Mouse (Mus musculus) myocyte (in vitro differentiated cells): Measurements from ENCODE around the gene Por. TPM values are rescaled to one million over a fixed set of nuclear protein-coding genes. Genes with fewer than 3 reads are reported as not detected.

Source experiments
- H3K27me3 ChIP-seq: one replicate; pipeline ENCODE4 v1.6.1; 2011; ENCODE audit not compliant: control insufficient read depth, insufficient read depth, insufficient read length
- H3K36me3 ChIP-seq: one replicate; pipeline ENCODE4 v1.6.1; 2011; ENCODE audit not compliant: control insufficient read depth, insufficient read depth
- H3K4me2 ChIP-seq: one replicate; pipeline ENCODE4 v1.6.1; 2011; ENCODE audit warnings: low read depth, control low read depth
- H3K4me3 ChIP-seq: one replicate; pipeline ENCODE4 v1.5.1; 2011; ENCODE audit warnings: mild to moderate bottlenecking, control low read depth, moderate library complexity
- H3K79me2 ChIP-seq: one replicate; pipeline ENCODE4 v1.6.1; 2011; ENCODE audit not compliant: control insufficient read depth, insufficient read depth
- H3ac ChIP-seq: one replicate; pipeline ENCODE4 v1.6.1; 2011; ENCODE audit not compliant: control insufficient read depth, insufficient read length
- CEBPB ChIP-seq: IDR thresholded peaks from 2 replicates; pipeline ENCODE4 v1.6.1; 2011; ENCODE audit warnings: mild to moderate bottlenecking, moderate library complexity; ENCODE audit not compliant: poor library complexity, insufficient read depth, severe bottlenecking
- E2F4 ChIP-seq: IDR thresholded peaks from one replicate; pipeline ENCODE4 v1.6.1; 2011; ENCODE audit warnings: mild to moderate bottlenecking, control low read depth, moderate library complexity; ENCODE audit not compliant: insufficient read depth
- MAX ChIP-seq: IDR thresholded peaks from one replicate; pipeline ENCODE4 v1.6.1; 2011; ENCODE audit warnings: low read depth, mild to moderate bottlenecking, control low read depth
- MYOD1 ChIP-seq, 3 experiments: IDR thresholded peaks; one replicate each; pipeline ENCODE4 v1.6.1; 2011; ENCODE audit warnings: control low read depth in 2 of 3, low read depth in 2 of 3, mild to moderate bottlenecking in 2 of 3, moderate library complexity in 1 of 3; ENCODE audit not compliant: insufficient read length in 2 of 3, control insufficient read depth in 1 of 3
- MYOG ChIP-seq, 3 experiments: IDR thresholded peaks; one replicate each; pipeline ENCODE4 v1.6.1; 2011; ENCODE audit warnings: control low read depth in 2 of 3, low read depth in 2 of 3, mild to moderate bottlenecking in 2 of 3; ENCODE audit not compliant: insufficient read length in 2 of 3, control insufficient read depth in 1 of 3, insufficient read depth in 1 of 3
- POLR2A ChIP-seq: IDR thresholded peaks from one replicate; pipeline ENCODE4 v1.6.1; 2011; ENCODE audit warnings: low read depth, mild to moderate bottlenecking, control low read depth, moderate library complexity; ENCODE audit not compliant: insufficient read length
- POLR2AphosphoS2 ChIP-seq: IDR thresholded peaks from one replicate; pipeline ENCODE4 v1.6.1; 2011; ENCODE audit warnings: low read depth, control low read depth; ENCODE audit not compliant: insufficient read length
- REST ChIP-seq: IDR thresholded peaks from one replicate; pipeline ENCODE4 v1.6.1; 2011; ENCODE audit warnings: mild to moderate bottlenecking, control low read depth, moderate library complexity; ENCODE audit not compliant: insufficient read depth, insufficient read length
- SRF ChIP-seq: IDR thresholded peaks from one replicate; pipeline ENCODE4 v1.6.1; 2011; ENCODE audit warnings: low read depth; ENCODE audit not compliant: control insufficient read depth, insufficient read length
- TCF12 ChIP-seq: IDR thresholded peaks from one replicate; pipeline ENCODE4 v1.6.1; 2011; ENCODE audit warnings: mild to moderate bottlenecking, control low read depth; ENCODE audit not compliant: poor library complexity, insufficient read depth, severe bottlenecking
- TCF3 ChIP-seq: IDR thresholded peaks from one replicate; pipeline ENCODE4 v1.6.1; 2011; ENCODE audit warnings: low read depth, control low read depth; ENCODE audit not compliant: insufficient read length
- USF1 ChIP-seq: IDR thresholded peaks from one replicate; pipeline ENCODE4 v1.6.1; 2011; ENCODE audit warnings: low read depth, mild to moderate bottlenecking, control low read depth, moderate library complexity
- polyA plus RNA-seq: library from polyadenylated mRNA; unstranded; fragments of >200 nt; fragmentation: generic; extraction: Trizol; gene quantifications from one replicate; pipeline ENCODE4 v1.2.1, GENCODE M21; 2012; ENCODE audit warnings: missing spikeins

Por gene
- 90.6 TPM for polyA plus RNA-seq

DNA sequence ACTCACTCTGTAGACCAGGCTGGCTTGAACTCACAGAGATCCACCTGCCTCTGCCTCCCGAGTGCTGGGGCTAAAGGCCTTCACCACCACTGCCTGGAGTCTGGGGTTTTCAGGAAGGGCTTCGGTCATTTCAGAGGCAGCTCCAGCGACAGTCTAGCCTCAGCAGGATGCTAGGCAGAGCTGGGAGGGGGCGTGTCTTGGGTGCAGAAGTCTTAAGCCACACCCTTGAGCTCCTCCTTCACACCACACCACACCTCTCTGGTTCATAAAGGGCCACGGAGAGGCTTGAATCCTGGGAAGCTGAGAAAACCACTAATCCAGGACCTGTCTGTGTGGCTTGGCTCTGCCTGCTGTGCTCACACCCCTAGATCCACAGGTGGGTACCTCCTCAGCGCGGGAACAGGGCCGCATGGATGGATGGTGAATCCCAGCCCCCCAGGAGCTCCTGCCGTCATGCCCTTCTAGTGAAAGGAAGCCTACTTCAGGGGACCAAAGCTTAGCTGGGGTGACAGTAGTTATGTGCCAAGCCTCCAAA lies at the start of gene Por:
TSS of gene Por (plus strand) at position 293 of the 535 bp plus-strand sequence.
- Histone ChIP-seq H3K79me2 (no peaks in the 10 kb centered on the region), H3ac (no peak within 1 kb of the TSS), H3K36me3 (no peaks in the 10 kb centered on the region), H3K4me3 (peak within 1 kb of the TSS; percentile 23), H3K4me2 (peak within 1 kb of the TSS; percentile 71), H3K27me3 (no peaks in the 10 kb centered on the region)
- peak; percentile 28 for TF ChIP-seq POLR2A
- TF ChIP-seq MYOD1 (IDR thresholded peaks at IDR 0.05; ENCODE audit: control insufficient read depth in 1 of 3, insufficient read length in 2 of 3, low read depth in 2 of 3), result no peak

DNA sequence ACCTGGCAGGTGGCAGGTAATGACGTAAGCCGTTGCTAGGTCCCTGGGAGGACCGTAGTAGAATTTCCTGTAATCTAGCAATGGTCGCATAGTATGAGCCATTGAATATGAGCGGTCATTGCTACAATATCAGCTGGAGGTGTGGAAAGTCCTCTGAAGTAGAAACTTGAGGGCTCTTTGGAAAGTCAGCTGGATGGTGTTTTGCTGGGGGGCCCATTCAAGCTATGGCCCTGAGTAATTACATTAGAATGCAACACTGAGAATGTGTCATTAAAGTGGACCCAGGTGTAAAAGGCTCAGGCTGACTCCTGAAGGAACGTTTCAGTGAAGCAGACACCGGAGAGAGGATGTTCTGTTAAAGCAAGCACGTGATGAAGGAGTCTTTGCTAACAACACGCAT lies 49.3 kb upstream of the Por start:
- Histone ChIP-seq H3K4me3 (no peak overlapping the region), H3K79me2 (no peaks in the 10 kb centered on the region), H3ac (no peak overlapping the region), H3K27me3 (no peaks in the 10 kb centered on the region), H3K36me3 (no peaks in the 10 kb centered on the region), H3K4me2 (no peak overlapping the region)
- TF ChIP-seq MYOD1 (IDR thresholded peaks at IDR 0.05; ENCODE audit: control insufficient read depth in 1 of 3, insufficient read length in 2 of 3, low read depth in 2 of 3) (no peak), REST (no peak), TCF12 (no peak), POLR2A (no peak), CEBPB (no peak), MAX (no peak), POLR2AphosphoS2 (no peak), SRF (no peak), TCF3 (no peak), MYOG (IDR thresholded peaks at IDR 0.05; ENCODE audit: control insufficient read depth in 1 of 3, insufficient read depth in 1 of 3, insufficient read length in 2 of 3, low read depth in 2 of 3) (no peak), E2F4 (no peak), USF1 (no peak)

DNA sequence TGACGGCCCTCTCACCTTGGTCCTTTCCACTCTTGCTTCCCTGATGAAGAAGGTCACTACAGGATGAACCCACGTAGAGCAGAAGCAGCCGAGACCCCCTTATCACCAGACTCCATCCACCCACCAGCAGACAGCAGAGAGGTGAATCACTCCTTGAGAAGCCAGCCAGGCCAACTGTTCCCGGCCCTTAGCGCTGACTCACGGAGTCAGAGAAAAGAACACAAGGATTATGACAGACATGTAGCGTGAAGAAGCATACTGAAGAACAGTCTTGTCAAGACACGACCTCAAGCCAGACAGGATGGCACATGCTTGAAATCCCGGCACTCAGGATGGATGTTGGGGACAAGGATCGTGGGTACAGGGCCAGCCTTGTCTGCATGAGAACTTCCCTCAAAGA lies 48.1 kb upstream of the Por start:
- TF ChIP-seq E2F4 (no peak), CEBPB (no peak), MYOD1 (IDR thresholded peaks at IDR 0.05; ENCODE audit: control insufficient read depth in 1 of 3, insufficient read length in 2 of 3, low read depth in 2 of 3) (peak in 2 of 3 experiments; percentile 52 to 83), MYOG (IDR thresholded peaks at IDR 0.05; ENCODE audit: control insufficient read depth in 1 of 3, insufficient read depth in 1 of 3, insufficient read length in 2 of 3, low read depth in 2 of 3) (peak in 2 of 3 experiments; percentile 26 to 73)
- H3K4me3 ChIP-seq, result no peak overlapping the region
- H3K4me2 ChIP-seq, result peak overlapping the region; percentile 51
- H3ac ChIP-seq, result no peak overlapping the region
- H3K27me3 ChIP-seq, result no peaks in the 10 kb centered on the region
- H3K36me3 ChIP-seq, result no peaks in the 10 kb centered on the region
- no peaks in the 10 kb centered on the region for H3K79me2 ChIP-seq

DNA sequence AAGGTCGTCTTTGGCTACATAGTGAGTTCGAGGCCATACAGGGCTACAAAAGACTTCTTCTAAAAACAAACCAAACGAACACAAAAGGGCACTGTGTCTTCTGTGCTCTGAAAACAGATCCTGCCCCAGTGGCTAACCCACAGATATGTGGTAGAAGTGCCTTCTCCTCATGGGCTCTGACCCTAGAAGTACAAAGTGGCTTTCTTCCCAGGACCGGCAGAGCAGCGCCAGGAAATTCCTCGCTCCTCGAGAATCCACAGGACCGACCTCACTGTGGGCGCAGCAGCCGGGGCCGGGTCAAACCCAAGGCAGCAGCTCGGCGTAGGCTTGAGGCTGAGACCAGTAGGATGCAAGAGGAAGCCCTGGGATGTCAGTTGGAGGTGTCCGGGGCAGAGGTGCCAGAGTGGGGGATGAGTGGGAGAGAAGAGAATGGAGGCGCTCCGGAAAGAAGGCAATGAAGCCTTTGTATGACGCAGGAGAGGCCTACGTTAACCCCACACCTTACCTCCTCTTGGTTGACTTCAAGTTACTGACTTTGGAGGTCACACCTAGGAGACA lies 46.7 kb upstream of the Por start:
- no peaks in the 10 kb centered on the region for H3K27me3 ChIP-seq
- no peaks in the 10 kb centered on the region for H3K79me2 ChIP-seq
- H3K36me3 ChIP-seq, result no peaks in the 10 kb centered on the region
- no peak overlapping the region for H3K4me2 ChIP-seq
- H3K4me3 ChIP-seq, result no peak overlapping the region
- no peak overlapping the region for H3ac ChIP-seq
- TF ChIP-seq MYOG (IDR thresholded peaks at IDR 0.05; ENCODE audit: control insufficient read depth in 1 of 3, insufficient read depth in 1 of 3, insufficient read length in 2 of 3, low read depth in 2 of 3) (no peak), TCF12 (no peak), POLR2A (no peak), MYOD1 (IDR thresholded peaks at IDR 0.05; ENCODE audit: control insufficient read depth in 1 of 3, insufficient read length in 2 of 3, low read depth in 2 of 3) (no peak), REST (no peak), CEBPB (no peak), TCF3 (no peak), E2F4 (no peak), USF1 (no peak), SRF (no peak)

DNA sequence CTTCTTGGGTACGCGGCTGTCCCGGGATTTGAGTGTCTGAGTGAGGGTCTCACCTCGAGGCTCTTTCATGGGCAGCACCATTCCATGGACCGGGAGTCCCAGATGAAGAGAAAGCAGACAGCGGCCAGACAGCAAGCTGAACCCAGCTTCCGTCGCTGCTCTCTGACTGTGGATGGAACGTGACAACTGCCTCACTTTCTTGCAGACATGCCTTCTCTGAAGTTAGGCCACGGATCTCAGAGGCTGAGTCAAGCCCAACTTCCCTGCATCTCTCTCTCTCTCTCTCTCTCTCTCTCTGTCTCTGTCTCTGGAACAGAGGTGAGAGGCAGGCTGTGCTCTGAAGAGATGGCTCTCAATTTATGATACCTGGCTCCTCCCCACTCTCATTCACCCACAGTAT lies 40.9 kb upstream of the Por start:
- H3K4me2 ChIP-seq, result no peak overlapping the region
- no peak overlapping the region for H3ac ChIP-seq
- peaks cover 11% of the 10 kb centered on the region for H3K79me2 ChIP-seq
- TF ChIP-seq MYOG (IDR thresholded peaks at IDR 0.05; ENCODE audit: control insufficient read depth in 1 of 3, insufficient read depth in 1 of 3, insufficient read length in 2 of 3, low read depth in 2 of 3) (no peak), POLR2AphosphoS2 (no peak), E2F4 (no peak), REST (no peak), TCF12 (no peak), POLR2A (no peak), MYOD1 (IDR thresholded peaks at IDR 0.05; ENCODE audit: control insufficient read depth in 1 of 3, insufficient read length in 2 of 3, low read depth in 2 of 3) (no peak), MAX (no peak), CEBPB (no peak), SRF (no peak), USF1 (no peak), TCF3 (no peak)
- no peak overlapping the region for H3K4me3 ChIP-seq
- H3K36me3 ChIP-seq, result no peaks in the 10 kb centered on the region
- no peaks in the 10 kb centered on the region for H3K27me3 ChIP-seq
